Mouse (Mus musculus): ENCODE measurements around the gene Bmp6.

Gene Bmp6

DNA sequence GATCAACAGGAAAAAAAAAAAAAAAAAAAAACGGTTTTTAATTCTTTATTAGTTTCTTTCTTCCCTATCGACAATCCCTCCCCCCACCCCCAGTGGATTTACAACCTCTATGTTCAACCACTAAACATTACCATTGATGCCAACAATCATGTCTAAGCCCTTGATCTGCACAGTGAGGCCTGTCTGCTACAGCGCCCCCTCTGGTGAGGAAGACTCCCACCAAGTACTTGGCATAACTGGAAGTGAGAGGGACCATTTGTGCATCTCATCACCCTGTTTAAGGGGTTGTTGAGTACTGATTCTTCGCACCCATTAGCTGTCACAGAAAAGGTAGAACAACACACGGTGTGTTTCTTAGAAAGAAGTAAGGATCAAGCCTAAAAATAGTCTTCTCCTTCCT, 203.8 kb downstream of the Bmp6 start:
- no peak for DNase-seq
